Mouse (Mus musculus) T-cell, adult 2 months (primary cell): ENCODE measurements around the gene C1qtnf5.

Experiments
- DNase-seq: peaks from one replicate; pipeline ENCODE4 v3.0.0; 2022; ENCODE audit warnings: low spot score

Gene C1qtnf5

GRCm38 (mm10) chr9:44132200-44132599 lies 25.2 kb downstream of the C1qtnf5 start:
- DNase-seq: no peak

- no peak for DNase-seq
Observed at GRCm38 (mm10) chr9:44133287-44133686, 26.2 kb downstream of the C1qtnf5 start.

GRCm38 (mm10) chr9:44134101-44134850 lies 27.2 kb downstream of the C1qtnf5 start, which contains the start of gene Mcam:
Gene Mcam, plus strand, starts transcription at chr9:44134469.
- no peak for DNase-seq

- DNase-seq: no peak
Observed at GRCm38 (mm10) chr9:44134851-44135730, 28.0 kb downstream of the C1qtnf5 start.

- no peak for DNase-seq
Observed at GRCm38 (mm10) chr9:44135731-44136411, 28.8 kb downstream of the C1qtnf5 start.

GRCm38 (mm10) chr9:44137846-44138245 lies 30.8 kb downstream of the C1qtnf5 start:
- DNase-seq: no peak

- DNase-seq: no peak
Observed at GRCm38 (mm10) chr9:44141951-44142350, 34.9 kb downstream of the C1qtnf5 start.

- DNase-seq: no peak
Observed at GRCm38 (mm10) chr9:44143421-44143820, 36.4 kb downstream of the C1qtnf5 start.

GRCm38 (mm10) chr9:44144023-44144717 lies 37.1 kb downstream of the C1qtnf5 start:
- DNase-seq: no peak

- DNase-seq: no peak
Observed at GRCm38 (mm10) chr9:44144718-44145060, 37.6 kb downstream of the C1qtnf5 start.

- DNase-seq: no peak
Observed at GRCm38 (mm10) chr9:44147290-44147689, 40.2 kb downstream of the C1qtnf5 start.
